Mouse (Mus musculus): ENCODE data around the gene Gsta1. TPM values are rescaled to one million over a fixed set of nuclear protein-coding genes. Genes with fewer than 3 reads are reported as not detected.

Gsta1 gene
- polyA plus RNA-seq, 1 experiment from 2014 or later: 94.0 TPM

GRCm38 (mm10) chr9:78193902-78194597 is 36.4 kb upstream of the Gsta1 start:
- WGBS: 41% methylated on average over 9 of the region's 9 CpGs
- Histone ChIP-seq H3K4me3 (ENCODE audit: low read depth, low read length) (no peak overlapping the region), H3K9ac (ENCODE audit: low read depth, low read length) (no peak overlapping the region), H3K36me3 (ENCODE audit: control insufficient read depth, insufficient read depth) (no peaks in the 10 kb centered on the region), H3K27ac (ENCODE audit: low read depth, low read length) (no peak overlapping the region), H3K4me2 (replicated peaks; ENCODE audit: low read depth) (no peak overlapping the region), H3K4me1 (replicated peaks; ENCODE audit: control insufficient read depth, insufficient read depth, low read length) (0 out of 2 replicates have a peak, but pooled peaks cover 2% of the 10 kb centered on the region), H3K9me3 (ENCODE audit: control insufficient read depth) (no peaks in the 10 kb centered on the region), H3K27me3 (replicated peaks; ENCODE audit: control insufficient read depth, insufficient read depth, low read length) (no peaks in the 10 kb centered on the region)
- TF ChIP-seq CTCF (IDR thresholded peaks at IDR 0.05; ENCODE audit: low read depth): peak; percentile 94
- no peak for ATAC-seq

GRCm38 (mm10) chr9:78195034-78195433 is 35.4 kb upstream of the Gsta1 start:
- Histone ChIP-seq H3K9ac (ENCODE audit: low read depth, low read length) (no peak overlapping the region), H3K4me1 (replicated peaks; ENCODE audit: control insufficient read depth, insufficient read depth, low read length) (0 out of 2 replicates have a peak, but pooled peaks cover 2% of the 10 kb centered on the region), H3K4me3 (ENCODE audit: low read depth, low read length) (no peak overlapping the region), H3K4me2 (replicated peaks; ENCODE audit: low read depth) (no peak overlapping the region), H3K27ac (ENCODE audit: low read depth, low read length) (no peak overlapping the region), H3K9me3 (ENCODE audit: control insufficient read depth) (no peaks in the 10 kb centered on the region), H3K36me3 (ENCODE audit: control insufficient read depth, insufficient read depth) (no peaks in the 10 kb centered on the region), H3K27me3 (replicated peaks; ENCODE audit: control insufficient read depth, insufficient read depth, low read length) (no peaks in the 10 kb centered on the region)
- ATAC-seq: no peak
- WGBS: 79% methylated on average over 11 of the region's 11 CpGs
- TF ChIP-seq CTCF (IDR thresholded peaks at IDR 0.05; ENCODE audit: low read depth): no peak

- H3K4me3 ChIP-seq (ENCODE audit: low read depth, low read length): no peak overlapping the region
- H3K4me2 ChIP-seq (replicated peaks; ENCODE audit: low read depth): no peak overlapping the region
- ATAC-seq: no peak
- H3K4me1 ChIP-seq (replicated peaks; ENCODE audit: control insufficient read depth, insufficient read depth, low read length): no peaks in the 10 kb centered on the region
- no peak for TF ChIP-seq CTCF (IDR thresholded peaks at IDR 0.05; ENCODE audit: low read depth)
- no peaks in the 10 kb centered on the region for H3K36me3 ChIP-seq (ENCODE audit: control insufficient read depth, insufficient read depth)
- no peaks in the 10 kb centered on the region for H3K27me3 ChIP-seq (replicated peaks; ENCODE audit: control insufficient read depth, insufficient read depth, low read length)
- 97% methylated on average over 9 of the region's 9 CpGs for WGBS
- H3K27ac ChIP-seq (ENCODE audit: low read depth, low read length): no peak overlapping the region
- H3K9me3 ChIP-seq (ENCODE audit: control insufficient read depth): no peaks in the 10 kb centered on the region
- no peak overlapping the region for H3K9ac ChIP-seq (ENCODE audit: low read depth, low read length)
Measured at GRCm38 (mm10) chr9:78197801-78198200, 32.7 kb upstream of the Gsta1 start.

- Histone ChIP-seq H3K27ac (ENCODE audit: low read depth, low read length) (no peak overlapping the region), H3K4me2 (replicated peaks; ENCODE audit: low read depth) (no peak overlapping the region), H3K9ac (ENCODE audit: low read depth, low read length) (no peak overlapping the region), H3K27me3 (replicated peaks; ENCODE audit: control insufficient read depth, insufficient read depth, low read length) (no peaks in the 10 kb centered on the region), H3K9me3 (ENCODE audit: control insufficient read depth) (no peaks in the 10 kb centered on the region), H3K4me3 (ENCODE audit: low read depth, low read length) (no peak overlapping the region), H3K36me3 (ENCODE audit: control insufficient read depth, insufficient read depth) (no peaks in the 10 kb centered on the region), H3K4me1 (replicated peaks; ENCODE audit: control insufficient read depth, insufficient read depth, low read length) (0 out of 2 replicates have a peak, but pooled peaks cover 5% of the 10 kb centered on the region)
- no peak for TF ChIP-seq CTCF (IDR thresholded peaks at IDR 0.05; ENCODE audit: low read depth)
- WGBS: 47% methylated on average over 6 of the region's 6 CpGs
- peak; percentile 78 for ATAC-seq
Measured at GRCm38 (mm10) chr9:78204194-78204593, 26.3 kb upstream of the Gsta1 start.

- 65% methylated on average over 4 of the region's 4 CpGs for WGBS
- Histone ChIP-seq H3K36me3 (ENCODE audit: control insufficient read depth, insufficient read depth) (no peaks in the 10 kb centered on the region), H3K9ac (ENCODE audit: low read depth, low read length) (no peak overlapping the region), H3K4me2 (replicated peaks; ENCODE audit: low read depth) (no peak overlapping the region), H3K4me1 (replicated peaks; ENCODE audit: control insufficient read depth, insufficient read depth, low read length) (peaks cover 12% of the 10 kb centered on the region), H3K4me3 (ENCODE audit: low read depth, low read length) (no peak overlapping the region), H3K9me3 (ENCODE audit: control insufficient read depth) (no peaks in the 10 kb centered on the region), H3K27me3 (replicated peaks; ENCODE audit: control insufficient read depth, insufficient read depth, low read length) (no peaks in the 10 kb centered on the region), H3K27ac (ENCODE audit: low read depth, low read length) (no peak overlapping the region)
- TF ChIP-seq CTCF (IDR thresholded peaks at IDR 0.05; ENCODE audit: low read depth): no peak
- ATAC-seq: no peak
Measured at GRCm38 (mm10) chr9:78208956-78209355, 21.5 kb upstream of the Gsta1 start.

- no peak for TF ChIP-seq CTCF (IDR thresholded peaks at IDR 0.05; ENCODE audit: low read depth)
- Histone ChIP-seq H3K9me3 (ENCODE audit: control insufficient read depth) (no peaks in the 10 kb centered on the region), H3K4me2 (replicated peaks; ENCODE audit: low read depth) (no peak overlapping the region), H3K9ac (ENCODE audit: low read depth, low read length) (no peak overlapping the region), H3K27ac (ENCODE audit: low read depth, low read length) (no peak overlapping the region), H3K36me3 (ENCODE audit: control insufficient read depth, insufficient read depth) (no peaks in the 10 kb centered on the region), H3K4me1 (replicated peaks; ENCODE audit: control insufficient read depth, insufficient read depth, low read length) (peaks cover 7% of the 10 kb centered on the region), H3K4me3 (ENCODE audit: low read depth, low read length) (no peak overlapping the region), H3K27me3 (replicated peaks; ENCODE audit: control insufficient read depth, insufficient read depth, low read length) (no peaks in the 10 kb centered on the region)
- 47% methylated on average over 3 of the region's 3 CpGs for WGBS
- ATAC-seq: peak; percentile 58
Measured at GRCm38 (mm10) chr9:78210079-78210478, 20.4 kb upstream of the Gsta1 start.
